Mouse (Mus musculus) NIH3T3 (cell line): ENCODE measurements around the gene Gm20696.

Experiments
- DNase-seq: peaks from one replicate; pipeline ENCODE4 v3.0.0-alpha.2; 2012; ENCODE audit warnings: low read depth

Gene Gm20696

GRCm38 (mm10) chr6:99519806-99520675, 146.6 kb downstream of the Gm20696 start:
- peak; percentile 59 for DNase-seq

DNA sequence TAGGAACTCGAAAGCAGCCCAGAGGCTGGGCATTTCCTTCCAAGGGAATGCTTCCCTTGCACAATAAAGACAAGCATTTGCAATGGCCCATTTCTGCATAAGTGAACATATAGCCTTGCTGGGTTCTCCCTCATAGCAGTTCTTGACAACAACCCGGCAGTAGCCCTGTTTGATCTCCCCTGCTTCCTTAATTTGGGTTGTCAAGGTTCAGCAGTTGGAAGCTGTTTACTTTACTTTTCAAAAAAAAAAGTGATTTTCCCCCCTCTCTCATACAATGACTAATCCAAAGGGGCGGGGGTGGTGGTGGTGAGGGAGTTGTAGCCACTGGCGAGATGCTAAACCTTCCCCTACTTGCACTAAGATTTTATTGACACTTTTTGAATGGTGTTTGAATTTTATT, 147.5 kb downstream of the Gm20696 start:
- DNase-seq = peak; percentile 64

- no peak for DNase-seq
Measured at GRCm38 (mm10) chr6:99515667-99516199, 150.9 kb downstream of the Gm20696 start.

- no peak for DNase-seq
Measured at GRCm38 (mm10) chr6:99511862-99512261, 154.7 kb downstream of the Gm20696 start.

- DNase-seq = peak; percentile 50
Measured at GRCm38 (mm10) chr6:99509189-99509592, 157.4 kb downstream of the Gm20696 start.

DNA sequence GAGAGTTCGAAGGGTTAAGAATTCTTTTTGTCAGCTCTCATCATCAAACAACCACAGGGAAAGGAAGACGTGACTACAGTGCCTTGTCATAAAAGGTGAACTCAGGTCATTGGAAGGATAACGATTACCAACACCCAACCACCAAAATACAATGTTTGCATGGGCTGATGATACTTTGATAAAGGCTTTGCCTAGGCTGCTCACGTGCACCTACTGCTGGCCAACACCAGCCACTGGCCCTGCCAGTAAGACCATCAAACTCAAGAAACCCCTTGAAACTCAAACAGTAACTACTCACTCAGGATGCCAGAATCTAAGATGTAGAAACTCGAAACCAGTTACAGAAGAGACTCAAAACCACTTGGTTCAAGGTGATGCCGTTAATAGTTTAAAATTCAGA, 159.8 kb downstream of the Gm20696 start:
- no peak for DNase-seq

DNA sequence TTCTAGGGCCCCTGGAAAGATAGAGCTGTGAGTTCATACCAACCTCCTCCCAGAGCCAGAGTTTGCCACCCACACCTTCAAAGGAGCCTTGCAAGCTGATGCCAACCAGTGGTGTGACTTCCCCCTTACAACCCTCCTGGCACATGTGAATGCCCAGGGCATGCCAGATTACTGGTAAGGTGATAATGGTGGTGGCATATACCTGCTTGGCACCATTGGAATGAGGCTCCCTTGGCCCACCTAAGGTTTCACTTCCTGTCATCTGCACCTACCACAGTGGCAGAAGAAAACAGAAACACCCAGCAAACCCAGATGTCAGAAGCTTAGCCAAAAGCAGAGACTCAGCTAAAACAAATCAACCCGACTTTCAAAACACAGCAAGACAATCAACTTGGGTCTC, 162.9 kb downstream of the Gm20696 start:
- no peak for DNase-seq

DNA sequence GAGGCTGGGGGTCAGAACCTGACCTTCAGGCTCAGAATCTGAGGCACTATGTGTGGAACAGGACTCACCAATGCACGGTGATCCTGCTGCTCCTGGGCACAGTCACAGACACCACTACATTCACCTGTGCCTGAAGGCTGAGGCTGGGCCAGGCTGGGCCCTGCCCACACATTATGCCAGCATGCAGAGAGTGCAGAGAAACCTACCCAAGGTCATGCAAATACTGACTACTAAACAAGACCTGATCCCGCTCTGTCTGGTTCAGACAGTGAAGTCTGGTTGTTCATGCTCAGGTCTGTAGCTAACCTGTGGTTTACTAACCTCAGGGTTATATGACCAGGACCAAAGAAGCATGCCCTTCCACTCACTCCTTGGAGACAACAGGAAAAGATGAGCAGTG, 163.9 kb downstream of the Gm20696 start:
- DNase-seq = no peak

DNA sequence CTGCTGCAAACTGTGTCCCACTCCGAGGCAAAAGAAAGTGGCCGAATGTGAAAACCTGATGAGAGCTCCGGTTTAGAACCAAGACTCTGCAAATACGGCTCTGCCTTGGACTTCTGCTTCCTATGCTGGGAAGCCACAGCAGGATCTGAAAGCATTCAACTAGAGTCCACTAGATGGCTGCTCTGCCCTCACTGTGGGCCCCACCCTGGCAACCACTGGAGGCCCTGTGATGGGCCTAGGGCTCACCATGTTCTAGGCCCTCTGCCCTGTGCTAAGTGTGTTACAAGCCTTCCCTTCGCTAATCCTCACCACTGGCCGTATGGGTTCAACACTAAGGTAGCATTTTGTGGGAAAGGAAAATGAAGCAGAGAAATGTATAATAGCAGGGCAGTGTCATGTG, 164.3 kb downstream of the Gm20696 start:
- DNase-seq = no peak

DNA sequence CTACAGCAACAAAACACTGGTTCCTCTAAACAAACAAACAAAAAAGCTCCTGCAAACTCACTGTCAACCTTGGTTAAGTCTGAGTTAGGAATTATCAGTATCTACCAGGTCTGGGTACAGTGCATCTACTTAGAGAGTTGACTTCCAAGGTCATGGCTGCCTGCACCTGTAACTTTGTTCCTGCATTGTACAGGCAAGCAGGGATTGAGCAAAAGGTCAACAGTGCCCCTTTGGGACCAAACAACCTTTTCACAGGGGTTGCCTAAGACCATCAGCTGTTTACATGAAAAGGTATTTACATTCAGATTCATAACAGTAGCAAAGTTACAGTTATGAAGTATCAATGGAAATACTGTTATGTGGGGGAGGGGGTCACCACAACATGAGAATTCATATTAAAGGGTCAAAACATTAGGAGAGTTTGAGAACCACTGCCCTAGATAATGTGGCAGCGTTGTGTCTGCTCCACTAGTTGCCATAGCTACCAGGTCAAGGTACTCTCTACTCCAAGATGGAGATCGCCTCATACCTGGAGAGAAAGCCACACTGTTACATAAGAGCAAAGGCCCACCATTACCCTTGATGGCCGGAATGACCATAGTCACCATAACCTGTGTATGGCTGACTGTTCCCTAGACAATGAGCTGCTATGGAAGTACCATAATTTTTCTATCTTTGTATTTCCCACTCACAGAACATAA, 165.9 kb downstream of the Gm20696 start:
- DNase-seq = no peak

- no peak for DNase-seq
Measured at GRCm38 (mm10) chr6:99498082-99498481, 168.5 kb downstream of the Gm20696 start.

DNA sequence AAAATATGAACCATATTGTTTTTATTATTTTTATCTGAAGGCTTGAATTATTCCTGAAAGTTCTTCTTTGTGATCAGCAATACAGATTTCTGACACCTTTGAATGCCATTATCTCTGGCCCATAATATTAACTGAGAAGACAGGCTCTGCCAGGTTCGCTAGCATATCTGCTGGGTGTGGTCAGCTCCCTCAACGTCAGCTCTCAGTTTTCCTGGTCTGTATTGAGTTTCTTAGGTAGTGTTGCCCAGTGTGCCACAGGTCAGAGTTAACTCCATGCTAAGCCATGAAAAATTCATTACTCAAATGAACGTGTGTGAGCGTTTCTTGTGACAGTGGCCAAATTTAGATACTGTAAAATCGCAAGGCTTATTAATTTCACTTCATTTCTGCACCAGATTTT, 170.5 kb downstream of the Gm20696 start:
- no peak for DNase-seq

GRCm38 (mm10) chr6:99492937-99493336, 173.7 kb downstream of the Gm20696 start:
- no peak for DNase-seq

DNA sequence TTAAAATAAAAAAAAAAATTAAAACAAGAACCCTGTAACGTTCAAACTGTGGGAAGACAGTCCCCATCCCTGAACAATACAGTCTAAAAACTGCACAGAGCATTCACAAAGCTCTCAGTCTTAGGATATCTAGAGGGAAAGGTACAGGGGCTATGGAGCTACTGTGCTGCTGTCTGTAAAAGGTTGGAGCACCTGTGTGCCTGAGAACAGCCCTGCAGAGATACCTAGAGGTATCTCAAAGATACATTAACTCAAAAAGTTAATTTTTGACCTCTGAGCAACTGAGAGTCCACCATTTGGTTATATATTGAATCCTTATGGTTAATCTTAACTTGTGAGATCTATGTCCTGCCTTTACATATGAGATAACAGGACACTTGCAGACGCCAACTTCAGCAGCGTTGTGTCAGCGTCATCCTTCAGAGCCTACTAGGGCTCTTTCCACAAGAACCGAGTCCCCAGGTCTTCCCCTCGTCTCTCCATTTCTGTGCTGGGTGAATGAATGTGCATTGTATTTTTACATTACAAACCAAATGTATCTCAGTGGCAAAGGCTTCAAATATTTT, 174.5 kb downstream of the Gm20696 start:
- DNase-seq = no peak

DNA sequence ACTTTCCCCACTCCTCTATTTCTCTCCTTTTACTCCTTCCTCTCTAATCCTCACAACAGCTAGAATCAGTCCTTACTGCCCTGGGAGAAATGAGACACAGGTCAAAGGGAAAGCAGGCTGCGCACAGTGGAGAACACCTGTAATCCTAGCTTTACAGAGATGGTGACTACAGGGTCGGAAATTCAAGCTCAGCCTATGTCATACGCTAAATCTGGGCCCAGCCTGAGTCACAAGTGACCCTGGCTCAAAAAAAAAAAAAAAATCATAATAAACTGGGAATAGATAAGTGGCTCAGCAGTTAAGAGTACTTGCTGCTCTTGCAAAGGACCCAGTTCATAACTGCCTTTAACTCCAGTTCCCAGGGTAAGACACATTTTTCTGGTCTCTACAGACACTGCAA, 175.5 kb downstream of the Gm20696 start:
- DNase-seq = no peak

- no peak for DNase-seq
Measured at GRCm38 (mm10) chr6:99489900-99490648, 176.5 kb downstream of the Gm20696 start.

- DNase-seq = no peak
Measured at GRCm38 (mm10) chr6:99489423-99489822, 177.2 kb downstream of the Gm20696 start.

DNA sequence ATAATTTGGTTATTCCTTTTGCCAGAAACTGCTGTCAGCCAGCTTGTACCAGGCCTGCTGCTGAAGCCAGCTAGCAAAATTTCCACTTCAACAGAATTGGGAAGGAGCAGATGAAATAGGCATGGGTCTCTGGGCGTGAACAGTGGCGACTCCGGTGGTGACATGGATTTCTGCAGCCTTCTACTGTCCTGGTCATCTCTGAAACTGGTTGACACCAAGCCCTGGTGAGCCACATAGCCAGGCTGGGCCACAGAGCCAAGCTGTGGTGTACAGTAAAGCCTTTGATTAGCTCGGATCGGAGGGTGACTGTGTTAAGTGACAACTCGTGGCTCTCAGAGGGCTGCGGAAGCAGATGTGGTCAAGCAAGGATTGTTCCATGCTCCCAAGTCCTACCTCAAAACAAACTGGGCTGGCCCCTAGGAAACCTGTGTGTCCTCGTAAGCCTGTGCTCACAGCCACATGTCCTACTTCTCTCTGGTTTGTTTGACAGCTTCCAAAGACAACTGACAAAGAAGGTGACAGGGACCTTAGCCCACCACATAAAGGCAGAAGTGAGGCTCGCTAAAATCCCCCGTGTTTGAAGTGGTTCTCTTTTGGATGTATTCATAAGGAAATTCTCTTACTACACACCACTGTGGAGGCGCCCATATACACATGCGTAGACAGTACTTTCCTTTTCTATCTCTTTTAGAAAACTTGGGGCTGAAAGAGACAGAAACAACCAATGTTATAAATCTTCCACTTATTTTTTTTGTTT, 180.5 kb downstream of the Gm20696 start:
- DNase-seq = peak; percentile 77

- DNase-seq = peak; percentile 91
Measured at GRCm38 (mm10) chr6:99485217-99485883, 181.2 kb downstream of the Gm20696 start.

- no peak for DNase-seq
Measured at GRCm38 (mm10) chr6:99484884-99485216, 181.7 kb downstream of the Gm20696 start.

GRCm38 (mm10) chr6:99484197-99484725, 182.3 kb downstream of the Gm20696 start:
- DNase-seq = peak; percentile 77
